Mouse (Mus musculus): ENCODE measurements around the gene Arhgap21. TPM values are rescaled to one million over a fixed set of nuclear protein-coding genes. Genes with fewer than 3 reads are reported as not detected.
A peak's percentile ranks its signal among the peaks of the same experiment; 100 is the strongest.

The Arhgap21 gene
- polyA plus RNA-seq, 1 experiment from 2014 or later: 11.1 TPM

DNA sequence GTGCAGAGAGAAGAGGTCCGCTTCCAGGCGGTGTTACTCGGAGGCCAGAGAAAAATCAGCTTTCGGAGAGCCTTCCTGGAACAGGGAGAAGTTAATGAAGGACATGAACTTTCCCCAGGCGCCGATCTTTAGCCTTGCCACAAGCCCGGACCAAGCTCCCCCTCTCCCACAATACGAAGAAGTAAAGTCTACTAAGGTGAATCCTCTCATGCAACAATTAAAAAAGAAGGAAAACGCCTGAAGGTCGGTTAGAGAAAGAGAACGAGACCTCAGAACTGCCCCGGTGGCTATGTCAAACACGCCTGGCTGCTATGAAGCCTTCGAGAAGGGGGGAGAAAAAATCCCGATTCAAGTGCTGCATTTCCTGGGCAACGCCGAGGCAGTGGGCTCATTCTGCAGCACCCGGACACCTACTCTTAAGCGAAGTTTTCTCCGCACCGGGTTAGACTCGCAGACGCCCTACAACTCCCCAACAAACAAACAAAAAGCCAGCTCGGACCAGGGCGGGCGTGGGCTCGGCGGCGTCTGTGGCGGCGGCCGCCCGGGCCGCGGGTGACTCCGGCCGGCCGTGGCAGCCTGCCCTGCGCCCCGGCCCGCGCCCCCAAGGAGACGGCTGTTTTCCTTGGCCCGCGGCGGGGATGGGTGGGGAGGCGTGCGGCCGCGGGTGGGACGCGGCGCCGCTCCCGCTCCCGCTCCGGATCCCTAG is 882 bp downstream of the Arhgap21 start:
- Histone ChIP-seq H3K36me3 (ENCODE audit: control insufficient read depth, insufficient read depth, low read length) (no peaks in the 10 kb centered on the region), H3K4me1 (replicated peaks; ENCODE audit: control insufficient read depth, insufficient read depth, low read length) (peaks cover 32% of the 10 kb centered on the region), H3K4me2 (ENCODE audit: low read depth, low read length) (peak overlapping the region; percentile 60), H3K27ac (ENCODE audit: low read length) (peak overlapping the region; percentile 99), H3K27me3 (ENCODE audit: control insufficient read depth, insufficient read depth, low read depth, low read length) (no peaks in the 10 kb centered on the region), H3K4me3 (ENCODE audit: low read length) (peak overlapping the region; percentile 95), H3K9me3 (ENCODE audit: control insufficient read depth, low read length) (no peaks in the 10 kb centered on the region), H3K9ac (ENCODE audit: low read length) (peak overlapping the region; percentile 98)
- ATAC-seq (ENCODE audit: low read depth): peak; percentile 23
- under 1% methylated on average over 43 of the region's 57 CpGs for WGBS

DNA sequence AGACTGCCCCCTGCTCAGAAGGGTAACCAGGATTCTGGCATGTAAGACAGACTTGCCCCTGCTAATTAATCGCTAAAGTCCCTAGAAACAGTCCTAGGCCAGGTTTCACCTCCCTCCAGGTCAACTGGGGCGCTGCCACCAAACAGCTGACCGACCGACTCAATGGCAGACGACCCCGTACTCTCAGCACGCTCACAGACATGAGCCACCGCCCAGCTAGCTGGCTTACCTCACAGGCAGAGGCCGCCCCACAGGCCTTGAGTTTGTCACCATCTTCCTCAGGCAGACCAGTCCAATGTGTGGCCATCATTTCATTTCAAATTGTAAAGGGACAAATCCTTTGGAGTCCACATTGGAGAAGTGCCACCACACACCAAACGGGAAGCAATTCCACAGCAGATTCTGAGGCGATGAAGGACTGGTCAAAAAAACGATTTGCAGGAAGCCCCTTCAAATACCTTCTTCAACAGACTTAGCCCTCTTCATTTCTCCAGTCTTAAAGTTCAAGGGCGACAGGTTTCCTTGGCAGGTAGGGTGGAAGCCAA is 1.5 kb downstream of the Arhgap21 start:
- Histone ChIP-seq H3K4me2 (ENCODE audit: low read depth, low read length) (peak overlapping the region; percentile 60), H3K9ac (ENCODE audit: low read length) (peak overlapping the region; percentile 98), H3K4me1 (replicated peaks; ENCODE audit: control insufficient read depth, insufficient read depth, low read length) (peaks cover 37% of the 10 kb centered on the region), H3K9me3 (ENCODE audit: control insufficient read depth, low read length) (no peaks in the 10 kb centered on the region), H3K27me3 (ENCODE audit: control insufficient read depth, insufficient read depth, low read depth, low read length) (no peaks in the 10 kb centered on the region), H3K27ac (ENCODE audit: low read length) (peak overlapping the region; percentile 99), H3K36me3 (ENCODE audit: control insufficient read depth, insufficient read depth, low read length) (no peaks in the 10 kb centered on the region), H3K4me3 (ENCODE audit: low read length) (peak overlapping the region; percentile 95)
- under 1% methylated on average over 13 of the region's 13 CpGs for WGBS
- no peak for ATAC-seq (ENCODE audit: low read depth)

DNA sequence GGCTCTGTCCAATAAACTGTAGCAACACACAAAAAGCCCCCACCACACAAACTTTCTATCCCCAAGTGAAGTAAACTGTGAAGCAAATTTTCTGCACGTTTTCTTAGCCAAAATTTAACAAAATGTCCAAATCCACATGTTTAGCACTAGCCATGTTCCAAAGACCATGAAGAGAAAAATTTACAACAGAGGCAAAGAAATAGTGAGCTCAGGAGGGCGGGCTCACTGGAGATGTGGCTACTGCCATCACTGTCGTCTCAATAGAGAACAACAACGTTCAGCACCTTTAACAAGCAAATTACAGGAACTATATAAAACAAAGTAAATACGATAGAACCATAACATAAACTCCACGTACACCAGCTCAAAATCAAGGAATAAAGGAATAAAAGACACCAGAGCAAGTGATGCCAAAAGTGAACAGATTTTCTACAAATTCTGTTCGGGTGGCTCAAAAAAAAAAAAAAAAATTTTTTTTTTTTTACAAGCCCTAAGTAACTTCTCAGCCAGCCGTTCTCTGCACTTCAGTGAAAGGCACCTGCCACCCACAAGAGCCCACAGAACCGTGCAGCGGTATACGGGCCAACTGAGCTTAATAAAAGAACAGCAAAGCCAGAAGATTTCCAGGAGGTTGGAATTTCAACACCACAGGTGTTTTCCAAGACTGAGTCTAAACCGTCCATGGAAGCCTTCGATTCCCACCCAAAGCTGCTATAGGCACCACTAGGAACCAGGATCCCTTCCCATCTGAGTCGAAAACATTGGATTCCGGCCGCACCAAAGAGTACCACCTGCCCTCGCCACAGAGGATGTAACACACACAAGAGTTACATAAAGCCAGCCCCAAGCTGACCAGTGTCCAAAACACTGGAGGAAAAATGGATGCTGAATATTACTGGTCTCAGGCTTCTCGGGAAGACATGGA is 2.2 kb downstream of the Arhgap21 start:
- H3K36me3 ChIP-seq (ENCODE audit: control insufficient read depth, insufficient read depth, low read length): no peaks in the 10 kb centered on the region
- H3K4me2 ChIP-seq (ENCODE audit: low read depth, low read length): peak overlapping the region; percentile 60
- H3K4me3 ChIP-seq (ENCODE audit: low read length): peak overlapping the region; percentile 95
- WGBS: 26% methylated on average over 18 of the region's 18 CpGs
- H3K27ac ChIP-seq (ENCODE audit: low read length): no peak overlapping the region
- H3K9ac ChIP-seq (ENCODE audit: low read length): peak overlapping the region; percentile 98
- no peaks in the 10 kb centered on the region for H3K27me3 ChIP-seq (ENCODE audit: control insufficient read depth, insufficient read depth, low read depth, low read length)
- H3K9me3 ChIP-seq (ENCODE audit: control insufficient read depth, low read length): no peaks in the 10 kb centered on the region
- peaks cover 43% of the 10 kb centered on the region for H3K4me1 ChIP-seq (replicated peaks; ENCODE audit: control insufficient read depth, insufficient read depth, low read length)
- ATAC-seq (ENCODE audit: low read depth): no peak

DNA sequence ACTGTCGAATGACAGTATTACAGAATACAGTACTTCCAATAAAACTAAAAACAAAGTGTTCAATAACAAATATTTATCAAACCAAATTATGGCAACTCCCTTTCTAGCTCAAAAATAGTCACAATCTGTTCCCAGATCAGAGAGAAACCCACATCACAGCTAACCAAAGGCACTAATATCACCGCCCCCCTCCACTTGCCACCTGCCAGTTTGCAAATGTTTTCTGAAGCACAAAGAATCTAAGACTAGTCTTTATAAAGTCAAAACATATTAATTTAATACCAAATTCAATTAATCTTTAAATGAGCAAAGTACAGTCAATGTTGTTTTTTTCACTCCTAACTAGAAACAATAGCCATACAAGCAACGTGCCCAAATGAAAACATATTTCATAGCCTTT is 3.3 kb downstream of the Arhgap21 start:
- Histone ChIP-seq H3K4me3 (ENCODE audit: low read length) (peak overlapping the region; percentile 13; the same call in 1 of the 2 replicates), H3K9ac (ENCODE audit: low read length) (no peak overlapping the region), H3K27ac (ENCODE audit: low read length) (no peak overlapping the region), H3K27me3 (ENCODE audit: control insufficient read depth, insufficient read depth, low read depth, low read length) (no peaks in the 10 kb centered on the region), H3K4me2 (ENCODE audit: low read depth, low read length) (peak overlapping the region; percentile 60), H3K9me3 (ENCODE audit: control insufficient read depth, low read length) (no peaks in the 10 kb centered on the region), H3K36me3 (ENCODE audit: control insufficient read depth, insufficient read depth, low read length) (no peaks in the 10 kb centered on the region), H3K4me1 (replicated peaks; ENCODE audit: control insufficient read depth, insufficient read depth, low read length) (peaks cover 51% of the 10 kb centered on the region)
- ATAC-seq (ENCODE audit: low read depth): no peak
- 72% methylated on average over 3 of the region's 3 CpGs for WGBS

DNA sequence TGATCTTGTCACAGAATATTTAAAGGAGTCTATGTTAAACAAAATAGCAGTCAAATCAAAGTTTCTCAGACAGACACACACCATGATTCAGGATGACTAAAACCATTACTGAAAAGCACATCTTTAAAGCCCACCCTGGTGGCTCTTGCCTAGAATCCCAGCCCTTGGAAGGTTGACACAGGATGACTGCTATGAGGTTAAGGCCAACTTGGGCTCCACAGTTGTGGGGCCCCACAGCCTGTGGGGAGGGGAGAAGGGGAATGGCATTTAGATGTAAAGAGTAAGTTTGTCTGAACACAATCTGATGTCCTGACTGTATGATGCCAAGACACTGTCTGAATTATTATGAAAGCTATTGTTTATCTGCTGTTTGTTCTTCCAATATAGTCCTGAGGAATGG is 4.2 kb downstream of the Arhgap21 start:
- Histone ChIP-seq H3K9me3 (ENCODE audit: control insufficient read depth, low read length) (no peaks in the 10 kb centered on the region), H3K4me2 (ENCODE audit: low read depth, low read length) (0 out of 2 replicates have a peak overlapping the region, but pooled peaks have one; percentile 8), H3K9ac (ENCODE audit: low read length) (no peak overlapping the region), H3K27me3 (ENCODE audit: control insufficient read depth, insufficient read depth, low read depth, low read length) (no peaks in the 10 kb centered on the region), H3K4me3 (ENCODE audit: low read length) (no peak overlapping the region), H3K36me3 (ENCODE audit: control insufficient read depth, insufficient read depth, low read length) (no peaks in the 10 kb centered on the region), H3K27ac (ENCODE audit: low read length) (no peak overlapping the region), H3K4me1 (replicated peaks; ENCODE audit: control insufficient read depth, insufficient read depth, low read length) (peaks cover 48% of the 10 kb centered on the region)
- ATAC-seq (ENCODE audit: low read depth): no peak

DNA sequence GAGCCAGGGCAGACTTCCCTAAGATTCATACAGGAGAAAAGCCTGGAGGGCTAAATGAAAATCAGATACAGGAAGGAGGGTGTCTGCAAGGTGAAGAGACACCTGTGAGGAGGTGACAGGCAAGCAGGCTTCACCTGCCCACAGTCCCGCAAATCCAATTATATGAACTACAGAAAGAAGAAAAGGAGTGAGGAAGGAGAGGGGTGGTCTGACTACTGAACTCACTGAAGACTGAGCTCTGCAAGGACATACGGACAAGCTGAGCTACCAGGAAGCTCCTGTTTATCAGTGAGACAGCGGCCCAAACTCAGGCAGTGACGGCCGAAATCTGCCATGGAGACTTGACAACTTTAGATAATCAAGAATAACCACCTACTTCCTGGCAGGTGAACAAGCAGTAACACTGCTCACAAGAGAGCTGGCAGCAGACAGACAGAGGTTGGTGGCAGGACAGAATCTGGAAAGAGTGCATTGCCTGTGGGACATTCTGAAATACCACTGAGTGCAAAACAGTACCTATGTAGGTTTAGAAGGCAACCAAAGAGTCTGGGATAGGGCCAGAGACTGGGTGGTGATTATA is 5.4 kb downstream of the Arhgap21 start:
- Histone ChIP-seq H3K9ac (ENCODE audit: low read length) (no peak overlapping the region), H3K36me3 (ENCODE audit: control insufficient read depth, insufficient read depth, low read length) (no peaks in the 10 kb centered on the region), H3K4me3 (ENCODE audit: low read length) (no peak overlapping the region), H3K27ac (ENCODE audit: low read length) (no peak overlapping the region), H3K4me1 (replicated peaks; ENCODE audit: control insufficient read depth, insufficient read depth, low read length) (peaks cover 53% of the 10 kb centered on the region), H3K27me3 (ENCODE audit: control insufficient read depth, insufficient read depth, low read depth, low read length) (no peaks in the 10 kb centered on the region), H3K4me2 (ENCODE audit: low read depth, low read length) (no peak overlapping the region), H3K9me3 (ENCODE audit: control insufficient read depth, low read length) (no peaks in the 10 kb centered on the region)
- ATAC-seq (ENCODE audit: low read depth): no peak
- WGBS: 53% methylated on average over 5 of the region's 5 CpGs

DNA sequence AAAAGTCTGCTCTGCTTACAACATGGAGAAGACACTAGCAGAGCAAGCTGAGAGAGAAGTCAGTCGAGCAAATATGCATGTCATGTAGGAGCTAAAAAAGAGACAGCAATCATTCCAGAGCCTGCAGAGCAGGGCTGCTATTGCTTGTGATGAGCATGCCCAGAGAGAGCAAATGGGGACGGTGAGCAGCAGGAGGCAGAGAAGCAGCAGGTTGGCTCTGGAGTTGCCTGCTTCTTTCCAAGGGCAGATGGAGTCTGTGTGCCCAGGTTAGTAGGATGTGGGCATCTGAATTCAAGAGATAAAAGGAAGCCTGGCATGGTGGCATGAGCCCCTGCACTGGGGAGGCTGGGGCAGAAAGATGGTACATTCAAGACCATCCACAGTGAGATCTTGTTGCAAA is 6.4 kb downstream of the Arhgap21 start:
- no peak overlapping the region for H3K9ac ChIP-seq (ENCODE audit: low read length)
- WGBS: 40% methylated on average over 2 of the region's 2 CpGs
- H3K27me3 ChIP-seq (ENCODE audit: control insufficient read depth, insufficient read depth, low read depth, low read length): no peaks in the 10 kb centered on the region
- no peak overlapping the region for H3K27ac ChIP-seq (ENCODE audit: low read length)
- ATAC-seq (ENCODE audit: low read depth): no peak
- no peak overlapping the region for H3K4me2 ChIP-seq (ENCODE audit: low read depth, low read length)
- H3K4me1 ChIP-seq (replicated peaks; ENCODE audit: control insufficient read depth, insufficient read depth, low read length): peaks cover 53% of the 10 kb centered on the region
- H3K36me3 ChIP-seq (ENCODE audit: control insufficient read depth, insufficient read depth, low read length): no peaks in the 10 kb centered on the region
- H3K9me3 ChIP-seq (ENCODE audit: control insufficient read depth, low read length): no peaks in the 10 kb centered on the region
- H3K4me3 ChIP-seq (ENCODE audit: low read length): no peak overlapping the region

DNA sequence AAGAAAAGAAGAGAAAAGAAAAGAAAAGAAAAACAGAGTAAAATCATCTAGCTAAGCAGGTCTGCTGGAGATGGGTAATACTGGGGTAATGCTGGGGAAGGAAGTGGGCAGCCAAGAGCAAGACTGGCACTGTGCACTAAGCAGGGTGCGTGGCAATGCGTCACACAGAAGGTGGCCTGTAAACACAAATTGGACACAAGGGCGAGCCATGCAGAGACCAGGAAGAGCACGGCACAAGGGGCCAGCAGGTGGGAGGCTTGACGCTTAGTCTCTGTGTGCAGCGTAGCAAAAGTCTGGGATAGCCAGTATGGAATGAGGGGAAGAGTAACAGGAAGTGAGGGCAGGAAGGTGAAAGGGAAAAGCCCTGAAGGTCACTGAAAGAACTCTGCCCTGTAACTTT is 6.9 kb downstream of the Arhgap21 start:
- Histone ChIP-seq H3K4me2 (ENCODE audit: low read depth, low read length) (0 out of 2 replicates have a peak overlapping the region, but pooled peaks have one; percentile 7), H3K9me3 (ENCODE audit: control insufficient read depth, low read length) (no peaks in the 10 kb centered on the region), H3K27me3 (ENCODE audit: control insufficient read depth, insufficient read depth, low read depth, low read length) (no peaks in the 10 kb centered on the region), H3K4me3 (ENCODE audit: low read length) (no peak overlapping the region), H3K27ac (ENCODE audit: low read length) (no peak overlapping the region), H3K36me3 (ENCODE audit: control insufficient read depth, insufficient read depth, low read length) (no peaks in the 10 kb centered on the region), H3K9ac (ENCODE audit: low read length) (no peak overlapping the region), H3K4me1 (replicated peaks; ENCODE audit: control insufficient read depth, insufficient read depth, low read length) (peaks cover 53% of the 10 kb centered on the region)
- WGBS: 47% methylated on average over 6 of the region's 6 CpGs
- ATAC-seq (ENCODE audit: low read depth): 0 out of 2 replicates have a peak, but pooled peaks have one; percentile 41

DNA sequence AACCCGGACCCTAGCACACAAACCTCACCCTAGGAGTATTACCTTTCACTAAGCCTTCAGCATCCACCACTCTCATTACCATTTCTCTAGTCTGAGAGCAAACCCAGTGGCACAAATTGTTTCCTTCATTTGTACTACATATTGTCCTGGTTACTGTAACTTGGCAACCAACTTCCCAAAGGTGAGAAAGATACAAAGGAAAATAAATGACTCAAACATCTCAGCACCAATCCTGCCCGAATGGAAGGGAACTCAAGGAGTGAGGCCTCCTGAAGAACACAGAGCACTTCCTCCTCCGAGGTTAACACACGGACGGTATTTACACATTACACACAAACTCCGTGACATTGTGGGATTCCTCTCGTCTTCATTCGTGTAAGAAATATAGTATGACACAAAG is 7.4 kb downstream of the Arhgap21 start:
- no peak overlapping the region for H3K4me2 ChIP-seq (ENCODE audit: low read depth, low read length)
- H3K36me3 ChIP-seq (ENCODE audit: control insufficient read depth, insufficient read depth, low read length): no peaks in the 10 kb centered on the region
- WGBS: 42% methylated on average over 8 of the region's 8 CpGs
- no peaks in the 10 kb centered on the region for H3K27me3 ChIP-seq (ENCODE audit: control insufficient read depth, insufficient read depth, low read depth, low read length)
- H3K9ac ChIP-seq (ENCODE audit: low read length): no peak overlapping the region
- H3K27ac ChIP-seq (ENCODE audit: low read length): no peak overlapping the region
- H3K4me3 ChIP-seq (ENCODE audit: low read length): no peak overlapping the region
- no peaks in the 10 kb centered on the region for H3K9me3 ChIP-seq (ENCODE audit: control insufficient read depth, low read length)
- H3K4me1 ChIP-seq (replicated peaks; ENCODE audit: control insufficient read depth, insufficient read depth, low read length): peaks cover 48% of the 10 kb centered on the region
- ATAC-seq (ENCODE audit: low read depth): no peak
